Mouse (Mus musculus) testis, adult 2 months (tissue): ENCODE measurements around the gene Ttc17.

Experiments
- CTCF ChIP-seq: fragments of 200-500 bp; IDR thresholded peaks from 2 replicates; pipeline ENCODE4 v1.5.1; 2012; ENCODE audit warnings: low read depth, mild to moderate bottlenecking, inconsistent platforms, low read length, moderate library complexity; ENCODE audit not compliant: control insufficient read depth, insufficient read depth, insufficient replicate concordance
- POLR2A ChIP-seq: fragments of 200-500 bp; IDR thresholded peaks from 2 replicates; pipeline ENCODE4 v1.6.1; 2012; ENCODE audit warnings: low read depth, mild to moderate bottlenecking, inconsistent platforms, low read length, moderate library complexity; ENCODE audit not compliant: control insufficient read depth

DNA sequence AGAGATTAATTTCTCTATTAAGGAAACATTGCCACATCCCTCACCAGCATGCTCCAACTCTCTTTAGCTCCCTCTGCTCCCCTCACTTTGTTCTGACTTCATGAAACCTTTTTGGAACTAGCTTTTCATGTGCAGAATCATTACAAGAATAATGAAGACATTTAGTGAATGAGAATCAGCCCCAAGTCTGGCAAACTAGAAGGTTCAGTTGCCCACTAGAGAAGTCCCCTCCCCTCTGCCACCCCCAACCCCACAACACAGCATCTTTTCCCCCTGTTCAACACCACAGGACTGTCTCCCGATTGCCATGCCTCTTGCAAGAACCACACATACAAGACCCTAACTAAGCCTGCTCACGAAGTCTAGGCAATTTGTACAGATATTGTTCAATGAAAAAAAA, 142.5 kb downstream of the Ttc17 start:
- TF ChIP-seq CTCF (no peak), POLR2A (no peak)
